17 mouse cellular contexts compared by ENCODE assay signal in the genomic region with DNA sequence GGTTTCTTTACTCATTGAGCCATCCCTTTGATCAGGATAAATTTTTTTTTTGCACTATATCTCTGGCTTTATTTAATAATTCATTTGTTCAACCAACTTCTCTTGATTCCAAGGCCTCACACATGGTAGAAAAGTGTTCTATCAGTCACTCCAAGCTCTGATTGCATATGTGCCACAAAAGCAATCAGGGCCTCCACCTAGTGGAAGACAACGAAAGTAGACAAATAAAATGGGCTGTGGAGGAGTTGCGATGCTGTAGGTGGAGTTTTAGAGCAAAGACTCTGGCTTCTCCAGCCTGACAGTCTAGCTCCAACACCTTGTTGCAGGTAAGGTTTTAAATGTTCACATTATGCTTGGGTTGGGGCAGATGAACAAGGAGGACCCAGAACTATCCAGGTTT. TPM values are rescaled to one million over a fixed set of nuclear protein-coding genes. Genes with fewer than 3 reads are reported as not detected.
"Had no signal": no experiment of that assay in that cellular context is flagged by ENCODE, and none has a peak within 500 bp of the region (broad histone marks: within the 10 kb centered on the region; RNA-seq: fewer than 3 reads in every experiment).

No protein-coding gene starts in this region.

- H3K27ac ChIP-seq: limb, embryonic 15.5 days; liver, embryonic 12.5 days; lung, embryonic 15.5 days; midbrain, embryonic 13.5 days; neural tube, embryonic 12.5 days had no signal

- ATAC-seq: liver, embryonic 12.5 days; midbrain, embryonic 13.5 days had no signal

- DNase-seq: layer of hippocampus, adult 9-11 months; layer of hippocampus, postnatal 36 days; lung, postnatal 36 days; retina, postnatal 1 day; right cerebral cortex, postnatal 4 days; spleen, adult 18-20 months; thymus, adult 2 months; thymus, postnatal 36 days had no signal

- H3K4me2 ChIP-seq: limb, embryonic 15.5 days; liver, embryonic 12.5 days; lung, embryonic 15.5 days; midbrain, embryonic 13.5 days; neural tube, embryonic 12.5 days had no signal

- H3K9me3 ChIP-seq: limb, embryonic 15.5 days; liver, embryonic 12.5 days; lung, embryonic 15.5 days; midbrain, embryonic 13.5 days; neural tube, embryonic 12.5 days had no signal

- H3K9ac ChIP-seq: limb, embryonic 15.5 days; liver, embryonic 12.5 days; lung, embryonic 15.5 days; midbrain, embryonic 13.5 days; neural tube, embryonic 12.5 days had no signal

- H3K4me1 ChIP-seq: limb, embryonic 15.5 days; liver, embryonic 12.5 days; lung, embryonic 15.5 days; midbrain, embryonic 13.5 days; neural tube, embryonic 12.5 days had no signal

- H3K36me3 ChIP-seq: limb, embryonic 15.5 days; liver, embryonic 12.5 days; lung, embryonic 15.5 days; midbrain, embryonic 13.5 days; neural tube, embryonic 12.5 days had no signal

- H3K4me3 ChIP-seq: limb, embryonic 15.5 days; liver, embryonic 12.5 days; lung, embryonic 15.5 days; midbrain, embryonic 13.5 days; neural tube, embryonic 12.5 days had no signal

- H3K27me3 ChIP-seq: limb, embryonic 15.5 days; liver, embryonic 12.5 days; lung, embryonic 15.5 days; midbrain, embryonic 13.5 days; neural tube, embryonic 12.5 days had no signal

RNA-seq across cellular contexts. Expression of a gene that starts 44.1 kb away (rescaled TPM):
- total RNA-seq: megakaryocyte progenitor cell, adult 5-6 weeks; monocyte, adult 5-6 weeks; neutrophil, adult 5-6 weeks had no signal
- polyA plus RNA-seq: large intestine, adult 2 months; thymus, adult 2 months had no signal
